Comparison of ENCODE assay signal across 25 mouse cellular contexts in genomic region chr1:21927182-21927581, GRCm38 (mm10). TPM values are rescaled to one million over a fixed set of nuclear protein-coding genes. Genes with fewer than 3 reads are reported as not detected.
DNase-seq lines count a peak whose midpoint lies in the region; ATAC-seq and TF ChIP-seq lines count a peak whose summit lies in the region.
"Had no signal": no experiment of that assay in that cellular context is flagged by ENCODE, and none has a peak within 500 bp of the region (broad histone marks: within the 10 kb centered on the region; RNA-seq: fewer than 3 reads in every experiment).

No protein-coding gene starts in this region.

- H3K9ac ChIP-seq in kidney, postnatal 0 days (ENCODE audit: low read depth, low read length): no peak overlapping the region
- H3K9ac ChIP-seq in liver, adult 2 months (ENCODE audit: low read depth, low read length): no peak overlapping the region
- no peak overlapping the region for H3K9ac ChIP-seq in lung, embryonic 14.5 days

- no peak for ATAC-seq in kidney, postnatal 0 days (replicated peaks; ENCODE audit: low FRiP score, low read depth)
- peak; percentile 83; the same call in 1 of the 2 replicates for ATAC-seq in lung, embryonic 14.5 days (ENCODE audit: insufficient read depth)
- ATAC-seq: activated CD4-positive, CD25-positive, alpha-beta regulatory T cell, adult 4 months; CD4-positive, CD25-positive, alpha-beta regulatory T cell, adult 4 months; Patski had no signal

- H3K27me3 ChIP-seq in kidney, postnatal 0 days (ENCODE audit: insufficient read depth, low read length): no peaks in the 10 kb centered on the region
- no peaks in the 10 kb centered on the region for H3K27me3 ChIP-seq in liver, adult 2 months (ENCODE audit: control insufficient read depth, insufficient read depth, low read length)
- H3K27me3 ChIP-seq in lung, embryonic 14.5 days (ENCODE audit: insufficient read depth, low read length): no peaks in the 10 kb centered on the region
- H3K27me3 ChIP-seq: CH12.LX had no signal

- no peak overlapping the region for H3K4me3 ChIP-seq in kidney, postnatal 0 days (replicated peaks; ENCODE audit: low read depth, low read length)
- H3K4me3 ChIP-seq in liver, adult 2 months (ENCODE audit: insufficient read depth, low read depth, low read length): no peak overlapping the region
- H3K4me3 ChIP-seq in lung, embryonic 14.5 days (ENCODE audit: low read depth, low read length): no peak overlapping the region

- H3K27ac ChIP-seq in kidney, postnatal 0 days: no peak overlapping the region
- H3K27ac ChIP-seq in liver, adult 2 months (replicated peaks; ENCODE audit: insufficient read depth, low read depth, low read length): no peak overlapping the region
- no peak overlapping the region for H3K27ac ChIP-seq in lung, embryonic 14.5 days (ENCODE audit: low read depth)

- no peak for TF ChIP-seq POLR2A in liver, adult 2 months (IDR thresholded peaks at IDR 0.05; ENCODE audit: extremely low read depth, insufficient read depth, low read length)
- no peak for TF ChIP-seq POLR2A in brain, embryonic 14.5 days (IDR thresholded peaks at IDR 0.05; ENCODE audit: borderline replicate concordance, extremely low read depth, insufficient read depth, insufficient read length, poor library complexity, severe bottlenecking)

- 72% methylated on average over 4 of the region's 4 CpGs for WGBS in kidney, postnatal 0 days
- 77% methylated on average over 4 of the region's 4 CpGs for WGBS in liver, adult 2 months
- 37% methylated on average over 4 of the region's 4 CpGs for WGBS in lung, embryonic 14.5 days

- TF ChIP-seq CTCF in kidney, postnatal 0 days (IDR thresholded peaks at IDR 0.05; ENCODE audit: low read depth): no peak
- no peak for TF ChIP-seq CTCF in liver, adult 2 months (IDR thresholded peaks at IDR 0.05; ENCODE audit: low read depth, low read length)
- TF ChIP-seq CTCF in lung, embryonic 14.5 days (IDR thresholded peaks at IDR 0.05; ENCODE audit: low read depth): no peak
- no peak for TF ChIP-seq CTCF in brain, embryonic 14.5 days (IDR thresholded peaks at IDR 0.05; ENCODE audit: borderline replicate concordance, extremely low read depth, insufficient read depth, insufficient read length)

- DNase-seq in kidney, postnatal 0 days (ENCODE audit: low spot score): peak; percentile 22
- DNase-seq in kidney, postnatal 25 days: no peak
- peak; percentile 9 for DNase-seq in liver, adult 2 months (ENCODE audit: extremely low read depth, low read depth, low spot score)
- no peak for DNase-seq in liver
- DNase-seq in lung, embryonic 14.5 days: peak; percentile 56
- DNase-seq in lung, adult 18-20 months: no peak
- peak; percentile 8 for DNase-seq in brain, embryonic 14.5 days (ENCODE audit: low read depth)
- DNase-seq in thymus, postnatal 4 days: no peak
- DNase-seq: adrenal gland, adult 2 months; adrenal gland, adult 8-10 months; adrenal gland, postnatal 10 days; adrenal gland, postnatal 14 days; adrenal gland, postnatal 25 days; adrenal gland, postnatal 36 days; B cell, adult 2 months; cerebellum, adult 11 months; cerebellum, adult 11-12 months; cerebellum, adult 18-20 months had no signal

- no peaks in the 10 kb centered on the region for H3K36me3 ChIP-seq in kidney, postnatal 0 days (ENCODE audit: insufficient read depth, low read length)
- H3K36me3 ChIP-seq in liver, adult 2 months (ENCODE audit: control insufficient read depth, insufficient read depth, low read length): no peaks in the 10 kb centered on the region
- no peaks in the 10 kb centered on the region for H3K36me3 ChIP-seq in lung, embryonic 14.5 days (ENCODE audit: insufficient read depth)
- H3K36me3 ChIP-seq: G1E had no signal

- no peak overlapping the region for H3K4me2 ChIP-seq in kidney, postnatal 0 days (ENCODE audit: low read length)
- H3K4me2 ChIP-seq in lung, embryonic 14.5 days: no peak overlapping the region

- H3K9me3 ChIP-seq in kidney, postnatal 0 days (replicated peaks; ENCODE audit: low read length): no peaks in the 10 kb centered on the region
- no peaks in the 10 kb centered on the region for H3K9me3 ChIP-seq in lung, embryonic 14.5 days (ENCODE audit: low read depth, low read length)
- H3K9me3 ChIP-seq: G1E had no signal

- H3K4me1 ChIP-seq in kidney, postnatal 0 days (replicated peaks; ENCODE audit: insufficient read depth, low read length): no peaks in the 10 kb centered on the region
- no peaks in the 10 kb centered on the region for H3K4me1 ChIP-seq in liver, adult 2 months (ENCODE audit: control insufficient read depth, insufficient read depth, low read length)
- no peaks in the 10 kb centered on the region for H3K4me1 ChIP-seq in lung, embryonic 14.5 days (ENCODE audit: insufficient read depth)

- no peaks in the 10 kb centered on the region for H3K79me2 ChIP-seq in liver, adult 2 months (ENCODE audit: control insufficient read depth, insufficient read depth, low read length)

RNA-seq across cellular contexts. Expression of gene Kcnq5, which starts 34.6 kb away (rescaled TPM):
- polyA plus RNA-seq in kidney, postnatal 0 days (2015; fragmentation: Nextera tagmentation; extraction: Ambion mirVana): 0.57 and 0.71 TPM in 2 replicates
- total RNA-seq in liver, adult 2 months (2014; rRNA removed): 0.09 and 0.13 TPM in 2 replicates
- 0.01 and 0.09 TPM in 2 replicates for polyA plus RNA-seq in liver, adult 2 months (2012; rRNA removed)
- 2.0 and 3.1 TPM in 2 replicates for polyA plus RNA-seq in lung, embryonic 14.5 days (2014; fragmentation: Nextera tagmentation; extraction: Ambion mirVana)
- polyA plus RNA-seq in brain, embryonic 14.5 days (2012; rRNA removed): 1.0 and 1.5 TPM in 2 replicates
- total RNA-seq: MEL had no signal
- polyA plus RNA-seq: adrenal gland, adult 2 months; C2C12; G1E had no signal

Comparison
In these comparisons a context has a peak if more than half of its experiments do, and no peak if none do; other contexts are left out.
1. DNase-seq: peak in kidney, postnatal 0 days (single experiment), liver, adult 2 months (single experiment), lung, embryonic 14.5 days (single experiment) and brain, embryonic 14.5 days (single experiment); none in kidney, postnatal 25 days (0 of 2), liver (single experiment), lung, adult 18-20 months (0 of 2) and thymus, postnatal 4 days (single experiment).